In genomic region chr1:59448497-59449270, GRCm38 (mm10) we compare ENCODE assay signal across 8 mouse cellular contexts. TPM values are rescaled to one million over a fixed set of nuclear protein-coding genes. Genes with fewer than 3 reads are reported as not detected.
DNase-seq lines count a peak whose midpoint lies in the region; ATAC-seq lines count a peak whose summit lies in the region.

No protein-coding gene starts in this region.

- H3K27me3 ChIP-seq in heart, embryonic 13.5 days (replicated peaks), result peaks cover 37% of the 10 kb centered on the region
- H3K27me3 ChIP-seq in midbrain, embryonic 12.5 days, result peaks cover 33% of the 10 kb centered on the region
- no peaks in the 10 kb centered on the region for H3K27me3 ChIP-seq in midbrain, embryonic 14.5 days (ENCODE audit: control insufficient read depth, insufficient read depth, low read length)
- H3K27me3 ChIP-seq in neural tube, embryonic 14.5 days (ENCODE audit: control insufficient read depth, insufficient read depth, low read length), result no peaks in the 10 kb centered on the region

- ATAC-seq in heart, embryonic 13.5 days (ENCODE audit: extremely low read depth, insufficient number of reproducible peaks, low FRiP score, low TSS enrichment), result no peak
- ATAC-seq in midbrain, embryonic 12.5 days (ENCODE audit: low FRiP score, low read depth), result no peak
- no peak for ATAC-seq in midbrain, embryonic 14.5 days (ENCODE audit: low FRiP score, low TSS enrichment)
- ATAC-seq in neural tube, embryonic 14.5 days (ENCODE audit: low read depth), result no peak

- H3K27ac ChIP-seq in heart, embryonic 13.5 days (replicated peaks), result no peak overlapping the region
- no peak overlapping the region for H3K27ac ChIP-seq in midbrain, embryonic 12.5 days (replicated peaks)
- H3K27ac ChIP-seq in midbrain, embryonic 14.5 days (replicated peaks; ENCODE audit: low read depth, low read length), result no peak overlapping the region
- no peak overlapping the region for H3K27ac ChIP-seq in neural tube, embryonic 14.5 days (ENCODE audit: low read depth, low read length)

- H3K4me2 ChIP-seq in heart, embryonic 13.5 days, result peak overlapping the region; percentile 43
- H3K4me2 ChIP-seq in midbrain, embryonic 12.5 days (replicated peaks), result 0 out of 2 replicates have a peak overlapping the region, but pooled peaks have one; percentile 9
- no peak overlapping the region for H3K4me2 ChIP-seq in midbrain, embryonic 14.5 days (ENCODE audit: low read length)
- H3K4me2 ChIP-seq in neural tube, embryonic 14.5 days (ENCODE audit: low read depth, low read length), result peak overlapping the region; percentile 3; the same call in 1 of the 2 replicates

- H3K4me1 ChIP-seq in heart, embryonic 13.5 days, result peaks cover 8% of the 10 kb centered on the region; the same call in 1 of the 2 replicates
- peaks cover 17% of the 10 kb centered on the region for H3K4me1 ChIP-seq in midbrain, embryonic 12.5 days
- H3K4me1 ChIP-seq in midbrain, embryonic 14.5 days (ENCODE audit: control insufficient read depth, insufficient read depth, low read length), result 0 out of 2 replicates have a peak, but pooled peaks cover 10% of the 10 kb centered on the region
- peaks cover 11% of the 10 kb centered on the region for H3K4me1 ChIP-seq in neural tube, embryonic 14.5 days (ENCODE audit: control insufficient read depth, insufficient read depth, low read length)

- H3K9me3 ChIP-seq in heart, embryonic 13.5 days, result peaks cover 3% of the 10 kb centered on the region; the same call in 1 of the 2 replicates
- no peaks in the 10 kb centered on the region for H3K9me3 ChIP-seq in midbrain, embryonic 12.5 days
- 0 out of 2 replicates have a peak, but pooled peaks cover 4% of the 10 kb centered on the region for H3K9me3 ChIP-seq in midbrain, embryonic 14.5 days (ENCODE audit: control insufficient read depth, low read length)
- H3K9me3 ChIP-seq in neural tube, embryonic 14.5 days (ENCODE audit: control insufficient read depth, low read length), result no peaks in the 10 kb centered on the region

- H3K36me3 ChIP-seq in heart, embryonic 13.5 days, result no peaks in the 10 kb centered on the region
- H3K36me3 ChIP-seq in midbrain, embryonic 12.5 days, result no peaks in the 10 kb centered on the region
- H3K36me3 ChIP-seq in midbrain, embryonic 14.5 days (ENCODE audit: control insufficient read depth, insufficient read depth, low read length), result no peaks in the 10 kb centered on the region
- no peaks in the 10 kb centered on the region for H3K36me3 ChIP-seq in neural tube, embryonic 14.5 days (ENCODE audit: control insufficient read depth, insufficient read depth, low read length)

- no peak overlapping the region; the same call in 1 of the 2 replicates for H3K9ac ChIP-seq in heart, embryonic 13.5 days
- H3K9ac ChIP-seq in midbrain, embryonic 12.5 days (replicated peaks), result no peak overlapping the region
- no peak overlapping the region for H3K9ac ChIP-seq in midbrain, embryonic 14.5 days (replicated peaks; ENCODE audit: low read length)
- no peak overlapping the region for H3K9ac ChIP-seq in neural tube, embryonic 14.5 days (replicated peaks; ENCODE audit: low read depth, low read length)

- 48% methylated on average over 11 of the region's 11 CpGs for WGBS in heart, embryonic 13.5 days
- 25% methylated on average over 11 of the region's 11 CpGs for WGBS in midbrain, embryonic 12.5 days
- 28% methylated on average over 11 of the region's 11 CpGs for WGBS in midbrain, embryonic 14.5 days
- WGBS in neural tube, embryonic 14.5 days, result 36% methylated on average over 11 of the region's 11 CpGs

- no peak overlapping the region for H3K4me3 ChIP-seq in heart, embryonic 13.5 days
- no peak overlapping the region for H3K4me3 ChIP-seq in midbrain, embryonic 12.5 days
- no peak overlapping the region for H3K4me3 ChIP-seq in midbrain, embryonic 14.5 days (replicated peaks; ENCODE audit: low read depth, low read length)
- H3K4me3 ChIP-seq in neural tube, embryonic 14.5 days (ENCODE audit: low read depth, low read length), result no peak overlapping the region

- DNase-seq in heart, adult 11 months, result no peak
- no peak for DNase-seq in midbrain, embryonic 14.5 days
- peak; percentile 61 for DNase-seq in gonadal fat pad, adult 2 months (ENCODE audit: low read depth)
- no peak for DNase-seq in thymus, postnatal 10 days (ENCODE audit: low spot score in 2 of 2)
- no peak for DNase-seq in B cell, adult 2 months

RNA-seq across cellular contexts. Expression of gene Fzd7, which starts 33.5 kb away (rescaled TPM):
- 3.0 and 3.5 TPM in 2 replicates for polyA plus RNA-seq in heart, embryonic 13.5 days (2015; fragmentation: Nextera tagmentation; extraction: Ambion mirVana)
- 6.3 and 8.7 TPM in 2 replicates for polyA plus RNA-seq in midbrain, embryonic 12.5 days (2016; fragmentation: Nextera tagmentation; extraction: Ambion mirVana)
- 4.2 TPM in 2 replicates for polyA plus RNA-seq in midbrain, embryonic 14.5 days (2014; fragmentation: Nextera tagmentation; extraction: Ambion mirVana)
- polyA plus RNA-seq in gonadal fat pad, adult 2 months (2012; rRNA removed), result 9.5 and 10.2 TPM in 2 replicates
- polyA plus RNA-seq in neural tube, embryonic 14.5 days (2014; fragmentation: Nextera tagmentation; extraction: Ambion mirVana), result 4.3 and 4.5 TPM in 2 replicates
